Mouse (Mus musculus) mouse embryonic stem cell (cell line): ENCODE results near the gene Gm20388.
"Not testable (repeated sequence)": the region's sequence is repeated elsewhere in the genome, so short reads cannot be mapped to it uniquely, and the experiment has no call there.

Experiments used
- in situ Hi-C, 2 experiments: fragments of 300-500 bp; cut with MboI; formaldehyde crosslinking; loops; 1 replicate in 1 of 2; 3 replicates in 1 of 2; pipeline ENCODE4 v1.14.3; 2019 to 2020; ENCODE audit warnings: low sequenced_read_pairs in 2 of 2, low pct_unique_long_range_greater_than_20kb in 1 of 2, mixed read lengths in 1 of 2; ENCODE audit not compliant: unreplicated experiment in 1 of 2

Gm20388 gene

DNA sequence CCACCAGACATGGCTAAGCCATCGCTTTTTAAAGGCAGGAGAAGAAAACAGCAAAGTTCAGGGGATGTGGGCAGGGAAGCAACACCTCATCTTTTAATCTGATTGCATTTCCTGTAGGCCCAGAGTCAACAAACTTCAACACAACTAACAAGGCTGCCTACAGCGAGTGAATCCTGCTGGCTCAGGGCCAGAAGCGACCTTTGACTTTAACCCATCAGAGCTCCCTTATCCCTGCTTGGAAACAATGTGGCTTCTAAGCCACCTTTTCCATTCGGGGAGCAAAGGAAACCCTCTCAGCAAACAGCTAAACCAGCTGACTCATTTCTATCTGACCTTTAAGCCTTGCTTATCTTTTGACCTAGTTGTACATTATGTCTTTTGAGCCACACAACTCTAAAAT, 3886.1 kb downstream of the Gm20388 start:
- in situ Hi-C loops: no loop called here

GRCm38 (mm10) chr8:123797928-123798327, 3887.3 kb downstream of the Gm20388 start:
- in situ Hi-C loops: no loop called here

GRCm38 (mm10) chr8:123799434-123799833, 3888.8 kb downstream of the Gm20388 start:
- in situ Hi-C loops: no loop called here

DNA sequence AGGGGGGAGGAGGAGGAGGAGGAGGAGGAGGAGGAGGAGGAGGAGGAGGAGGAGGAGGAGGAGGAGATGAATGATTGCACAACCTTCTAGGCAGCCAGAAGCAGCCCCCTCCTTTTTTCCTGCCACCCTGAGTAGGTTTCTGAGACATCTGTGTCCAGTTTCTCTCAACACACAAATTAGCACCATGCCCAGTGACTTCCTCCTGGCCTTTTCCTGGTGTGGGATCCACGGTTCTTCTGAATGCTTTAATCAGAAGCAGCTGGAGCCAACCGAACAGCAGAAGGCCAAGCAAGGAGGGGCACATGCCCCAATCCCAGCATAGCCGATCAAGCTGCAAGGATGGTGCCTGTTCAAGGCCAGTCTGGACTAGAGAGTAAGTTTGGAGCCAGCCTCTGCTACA, 3889.2 kb downstream of the Gm20388 start:
- in situ Hi-C loops: no loop called here

DNA sequence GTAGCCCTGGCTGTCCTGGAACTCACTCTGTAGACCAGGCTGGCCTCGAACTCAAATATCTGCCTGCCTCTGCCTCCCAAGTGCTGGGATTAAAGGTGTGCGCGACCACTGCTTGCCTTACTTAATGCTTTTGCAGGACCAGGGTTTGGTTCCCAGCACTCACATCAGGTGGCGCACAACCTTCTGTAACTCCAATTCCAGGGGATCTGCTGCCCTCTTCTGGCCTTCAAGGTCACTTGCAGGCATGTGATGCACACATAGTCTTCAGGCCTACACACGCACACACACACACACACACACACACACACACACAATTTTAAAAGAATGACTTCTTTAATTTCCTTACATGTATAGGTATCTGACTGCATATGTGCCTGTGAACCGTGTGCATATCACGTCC, 3890.2 kb downstream of the Gm20388 start:
- in situ Hi-C loops: no loop called here

DNA sequence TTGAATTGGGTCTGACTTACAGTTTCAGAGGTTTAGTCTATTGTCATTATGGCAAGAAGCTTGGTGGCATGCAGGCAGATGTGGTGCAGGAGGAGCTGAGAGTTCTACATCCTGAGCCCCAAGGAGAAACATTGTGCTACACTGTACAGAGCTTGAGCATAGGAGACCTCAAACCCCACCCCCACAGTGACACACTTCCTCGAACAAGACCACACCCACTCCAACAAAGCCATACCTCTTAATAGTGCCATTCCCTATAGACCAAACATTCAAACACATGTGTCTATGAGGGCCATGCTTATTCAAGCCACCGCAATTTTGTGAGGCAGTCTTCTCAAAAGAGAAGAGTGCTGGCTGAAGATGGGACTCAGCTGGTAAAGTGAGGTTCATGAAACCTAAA, 3890.9 kb downstream of the Gm20388 start:
- in situ Hi-C loops: no loop called here

DNA sequence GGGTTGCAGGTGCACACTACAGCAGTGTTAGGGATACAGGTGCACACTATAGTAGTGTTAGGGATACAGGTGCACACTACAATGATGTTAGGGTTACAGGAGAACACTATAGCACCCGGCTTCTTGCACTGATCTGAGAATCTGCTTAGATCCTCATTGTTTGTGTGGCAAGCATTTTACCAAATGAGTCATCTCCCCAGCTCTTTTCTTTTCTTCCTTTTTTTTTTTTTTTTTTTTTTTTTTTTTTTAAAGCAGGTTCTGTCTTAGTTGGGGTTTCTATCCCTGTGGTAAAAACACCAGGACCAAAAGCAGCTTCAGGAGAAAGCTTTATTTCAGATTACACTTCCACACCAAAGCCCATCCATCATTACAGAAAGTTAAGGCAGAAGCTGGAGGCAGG, 3893.0 kb downstream of the Gm20388 start:
- in situ Hi-C loops: no loop called here

GRCm38 (mm10) chr8:123804586-123804985, 3893.9 kb downstream of the Gm20388 start:
- in situ Hi-C loops: no loop called here

DNA sequence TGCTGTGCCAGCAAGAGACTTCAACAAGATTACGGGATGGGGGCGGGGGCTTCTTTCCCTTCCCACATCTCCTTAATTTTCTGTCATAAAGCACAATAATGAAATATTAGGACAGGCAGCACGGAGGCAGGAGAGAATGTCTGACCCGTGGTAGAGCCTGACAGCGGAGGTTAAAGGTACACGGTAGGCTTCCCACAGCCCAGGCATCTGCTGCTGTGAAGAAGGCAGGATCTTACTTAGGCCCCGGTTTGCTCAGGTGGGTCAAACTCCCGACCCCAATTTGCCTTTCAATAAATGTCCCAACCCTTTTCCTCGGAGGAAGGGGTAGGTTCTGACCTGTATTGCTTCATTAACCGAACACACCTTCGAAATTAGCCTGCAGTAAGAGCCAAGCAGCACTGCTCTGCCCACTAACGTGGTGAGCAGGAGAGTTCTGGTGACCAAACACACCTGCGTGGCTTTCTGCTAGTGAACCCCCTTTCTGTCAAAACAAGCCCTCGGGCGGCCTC, 3894.6 kb downstream of the Gm20388 start:
- in situ Hi-C loops: no loop called here

DNA sequence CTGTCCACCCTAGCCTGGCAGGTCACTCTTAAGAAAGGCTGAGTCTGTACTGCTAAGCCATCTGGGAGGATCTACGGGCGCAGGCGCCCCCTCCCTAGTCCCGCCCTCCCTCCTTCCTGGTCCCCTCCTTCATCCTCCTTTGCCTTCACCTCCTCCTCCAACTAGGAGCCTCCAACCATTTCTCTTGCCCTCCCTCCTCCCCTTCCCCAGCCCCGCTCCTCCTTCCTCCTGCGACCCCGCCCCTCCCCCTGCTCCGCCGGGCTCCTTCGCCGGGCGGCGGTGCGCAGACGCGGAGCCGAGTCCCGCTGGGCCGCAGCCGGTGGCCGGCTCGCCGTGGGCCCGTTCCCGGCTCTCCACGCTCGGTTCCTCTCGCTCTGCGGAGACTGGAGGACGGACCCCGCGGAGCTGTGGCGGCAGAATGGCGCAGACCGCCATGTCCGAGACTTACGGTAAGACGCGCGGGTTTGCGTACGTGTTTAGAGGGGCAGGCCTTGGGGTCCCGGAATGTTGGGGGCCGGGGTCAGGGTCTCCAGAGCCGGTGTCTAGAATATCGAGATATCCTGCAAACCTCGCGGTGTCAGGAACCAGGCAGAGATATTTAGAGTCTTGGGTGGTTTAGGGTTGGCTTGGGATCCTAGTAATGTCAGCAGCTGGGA, 3895.2 kb downstream of the Gm20388 start, which contains the start of gene Rab4a:
TSS of gene Rab4a (plus strand) at position 268 of the 656 bp plus-strand sequence.
- in situ Hi-C loops: no loop called here

- in situ Hi-C loops: no loop called here
Observed at GRCm38 (mm10) chr8:123806374-123806935, 3895.8 kb downstream of the Gm20388 start.

DNA sequence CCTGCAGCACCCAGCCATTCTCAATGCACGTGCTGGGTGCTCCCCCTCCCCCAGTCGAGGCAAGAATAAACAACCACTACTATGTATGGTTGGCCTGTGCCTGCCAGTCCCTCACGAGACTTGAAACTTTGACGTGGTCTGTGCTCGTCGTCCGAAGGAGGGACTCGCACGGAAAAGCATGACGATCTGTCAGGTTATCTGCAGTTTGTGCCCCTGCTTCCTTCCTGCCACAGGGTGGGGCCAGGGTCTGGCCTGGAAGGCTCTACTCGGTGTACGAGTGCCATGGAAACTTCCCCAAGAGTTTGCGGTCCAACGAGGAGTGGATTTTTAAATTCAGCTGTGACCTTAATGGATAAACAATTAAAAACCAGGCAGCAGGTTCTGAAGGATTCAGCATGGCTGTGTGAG, 3896.4 kb downstream of the Gm20388 start:
- in situ Hi-C loops: no loop called here

DNA sequence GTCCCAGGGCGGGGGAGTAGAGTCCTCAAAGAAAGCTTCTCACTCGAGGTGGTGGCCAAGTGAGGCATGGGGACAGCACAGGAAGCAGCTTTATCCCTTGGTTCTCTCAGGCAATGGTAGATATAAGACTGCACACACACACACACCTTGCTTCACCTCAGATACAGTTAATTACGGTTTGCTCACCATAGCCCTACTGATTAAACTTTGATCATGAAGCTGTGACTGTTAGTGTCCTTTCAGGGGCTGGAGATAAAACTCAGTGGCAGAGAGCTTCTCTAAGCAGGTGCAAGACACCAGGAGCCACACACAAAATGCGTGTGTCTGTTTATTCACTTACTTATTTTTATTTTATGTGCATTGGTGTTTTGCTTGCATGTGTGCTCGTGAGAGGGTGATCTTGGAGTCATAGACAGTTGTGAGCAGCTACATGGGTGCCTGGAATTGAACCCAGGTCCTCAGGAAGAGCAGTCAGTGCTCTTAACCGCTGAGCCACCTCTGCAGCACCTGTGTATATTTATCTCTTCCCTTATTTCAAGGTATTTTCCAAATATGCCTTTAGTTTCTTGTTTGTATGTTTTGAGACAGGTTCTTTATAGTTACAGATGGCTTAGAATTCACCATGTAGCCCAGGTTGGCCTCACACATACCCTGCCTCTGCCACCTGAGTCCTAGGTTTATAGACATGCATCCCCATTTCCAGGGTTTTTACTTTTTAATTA, 3897.4 kb downstream of the Gm20388 start:
- in situ Hi-C loops: no loop called here

- in situ Hi-C loops: no loop called here
Observed at GRCm38 (mm10) chr8:123808671-123809070, 3898.0 kb downstream of the Gm20388 start.

GRCm38 (mm10) chr8:123809342-123809741, 3898.7 kb downstream of the Gm20388 start:
- in situ Hi-C loops: not testable (repeated sequence)

- in situ Hi-C loops: no loop called here
Observed at GRCm38 (mm10) chr8:123812227-123812626, 3901.6 kb downstream of the Gm20388 start.

- in situ Hi-C loops: no loop called here
Observed at GRCm38 (mm10) chr8:123813173-123813891, 3902.7 kb downstream of the Gm20388 start.

DNA sequence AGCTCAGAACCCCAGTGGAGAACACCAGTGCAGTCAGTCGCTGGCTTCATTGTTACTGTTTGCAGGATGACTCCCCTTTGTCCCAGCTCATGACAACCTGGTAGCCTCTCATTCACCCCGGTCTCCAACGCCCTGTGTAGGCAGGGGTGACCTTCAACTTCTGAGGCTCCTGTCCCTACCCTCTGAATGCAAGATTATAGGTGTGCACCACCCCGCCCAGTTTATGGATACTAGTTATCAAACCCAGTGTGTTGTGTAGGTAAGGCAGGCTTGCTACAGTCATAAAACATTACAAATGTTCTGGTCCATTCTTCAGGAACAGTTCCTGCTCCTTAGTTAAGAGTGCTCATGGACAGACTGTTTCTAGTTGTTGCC, 3903.2 kb downstream of the Gm20388 start:
- in situ Hi-C loops: no loop called here

- in situ Hi-C loops: no loop called here
Observed at GRCm38 (mm10) chr8:123815325-123815724, 3904.7 kb downstream of the Gm20388 start.
